Mouse (Mus musculus) liver, embryonic 16.5 days (tissue): Measurements from ENCODE around the gene Gpank1. TPM values are rescaled to one million over a fixed set of nuclear protein-coding genes. Genes with fewer than 3 reads are reported as not detected.
A peak's percentile ranks its signal among the peaks of the same experiment; 100 is the strongest.

Experiments
- ATAC-seq: fragments of 200-750 bp; cut with Nextera tagmentation; 2 replicates; pipeline ENCODE4 v1.8.0; 2017; ENCODE audit warnings: low read depth, mild to moderate bottlenecking, moderate number of reproducible peaks, moderate library complexity
- H3K27ac ChIP-seq: fragments of 300-500 bp; sonication (generic); 2 replicates; pipeline ENCODE4 v1.5.1; 2014; ENCODE audit warnings: mild to moderate bottlenecking, low read length
- H3K27me3 ChIP-seq: fragments of 300-500 bp; sonication (generic); 2 replicates; pipeline ENCODE4 v1.6.1; 2014; ENCODE audit warnings: low read depth, low read length, mixed read lengths; ENCODE audit not compliant: control insufficient read depth, insufficient read depth
- H3K36me3 ChIP-seq: fragments of 300-500 bp; sonication (generic); 2 replicates; pipeline ENCODE4 v1.6.1; 2014; ENCODE audit warnings: mild to moderate bottlenecking; ENCODE audit not compliant: control insufficient read depth, insufficient read depth
- H3K4me1 ChIP-seq: fragments of 300-500 bp; sonication (generic); 2 replicates; pipeline ENCODE4 v1.6.1; 2014; ENCODE audit warnings: low read depth, low read length, mixed read lengths; ENCODE audit not compliant: control insufficient read depth
- H3K4me2 ChIP-seq: fragments of 300-500 bp; sonication (generic); 2 replicates; pipeline ENCODE4 v1.6.1; 2014; ENCODE audit warnings: low read depth, low read length, mixed read lengths
- H3K4me3 ChIP-seq: fragments of 300-500 bp; sonication (generic); 2 replicates; pipeline ENCODE4 v1.5.1; 2014; ENCODE audit warnings: low read depth, mild to moderate bottlenecking, low read length
- H3K9ac ChIP-seq: fragments of 300-500 bp; sonication (generic); 2 replicates; pipeline ENCODE4 v1.6.1; 2014; ENCODE audit warnings: low read depth, low read length
- H3K9me3 ChIP-seq: fragments of 300-500 bp; sonication (generic); replicated peaks from 2 replicates; pipeline ENCODE4 v1.6.1; 2016; ENCODE audit warnings: low read length; ENCODE audit not compliant: control insufficient read depth
- WGBS: fragments of 180-500 bp; shearing (Covaris S2); extraction: QIAGEN DNeasy Blood & Tissue Kit; methylation state at CpG from one replicate; pipeline ENCODE4 v1.1.7; 2014; ENCODE audit not compliant: insufficient replicate concordance; 5-methylcytosine and 5-hydroxymethylcytosine counted together
- polyA plus RNA-seq: library from polyadenylated mRNA; unstranded; fragments of >200 nt; fragmentation: Nextera tagmentation; extraction: Ambion mirVana; gene quantifications from 2 replicates; pipeline ENCODE4 v1.2.1, GENCODE M21; 2015

The Gpank1 gene
- polyA plus RNA-seq, 1 experiment from 2014 or later = 12.9 TPM

GRCm38 (mm10) chr17:35165451-35166155, 44.3 kb downstream of the Gpank1 start:
- Histone ChIP-seq H3K4me1 (peaks cover 25% of the 10 kb centered on the region), H3K4me2 (peak overlapping the region; percentile 90), H3K4me3 (peak overlapping the region; percentile 81), H3K36me3 (peaks cover 16% of the 10 kb centered on the region), H3K9ac (peak overlapping the region; percentile 66; the same call in 1 of the 2 replicates), H3K27ac (peak overlapping the region; percentile 98), H3K27me3 (no peaks in the 10 kb centered on the region), H3K9me3 (no peaks in the 10 kb centered on the region)
- ATAC-seq = no peak; the same call in 1 of the 2 replicates
- WGBS = 25% methylated on average over 12 of the region's 12 CpGs

DNA sequence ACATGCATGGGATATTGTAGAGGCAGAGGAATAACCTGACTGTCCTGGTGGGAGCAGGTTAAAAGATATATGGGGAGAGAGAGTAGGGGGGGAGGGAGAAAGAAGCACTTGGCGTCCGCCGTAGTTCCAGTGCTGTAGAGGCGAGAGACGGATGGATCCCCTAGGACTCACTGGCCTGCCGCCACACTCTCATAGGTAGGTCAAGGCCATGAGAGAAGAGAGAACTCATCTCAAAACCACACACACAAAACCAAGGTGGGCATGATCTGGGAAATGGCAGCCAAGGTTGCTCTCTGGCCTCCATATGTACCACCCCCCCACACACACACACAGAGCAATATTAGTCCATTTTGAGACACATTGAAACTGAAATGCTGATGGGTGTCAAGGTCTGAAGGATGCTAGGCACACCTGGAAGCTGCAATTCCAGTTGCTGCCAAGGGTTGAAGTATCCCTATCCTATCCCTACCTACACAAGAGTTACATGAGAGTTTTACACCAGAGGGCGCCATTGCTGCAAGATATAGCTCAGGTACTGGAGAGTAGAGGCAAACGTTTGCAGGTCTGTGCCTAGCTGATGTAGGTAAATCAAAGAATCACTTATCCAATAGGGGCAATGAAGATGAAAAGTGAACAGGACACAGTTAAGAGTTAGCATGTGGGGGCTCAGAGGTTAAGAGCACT, 45.2 kb downstream of the Gpank1 start:
- Histone ChIP-seq H3K4me2 (no peak overlapping the region), H3K9me3 (no peaks in the 10 kb centered on the region), H3K27me3 (no peaks in the 10 kb centered on the region), H3K4me1 (peaks cover 25% of the 10 kb centered on the region), H3K27ac (no peak overlapping the region), H3K4me3 (no peak overlapping the region), H3K36me3 (peaks cover 7% of the 10 kb centered on the region), H3K9ac (no peak overlapping the region)
- no peak for ATAC-seq
- 69% methylated on average over 8 of the region's 8 CpGs for WGBS

DNA sequence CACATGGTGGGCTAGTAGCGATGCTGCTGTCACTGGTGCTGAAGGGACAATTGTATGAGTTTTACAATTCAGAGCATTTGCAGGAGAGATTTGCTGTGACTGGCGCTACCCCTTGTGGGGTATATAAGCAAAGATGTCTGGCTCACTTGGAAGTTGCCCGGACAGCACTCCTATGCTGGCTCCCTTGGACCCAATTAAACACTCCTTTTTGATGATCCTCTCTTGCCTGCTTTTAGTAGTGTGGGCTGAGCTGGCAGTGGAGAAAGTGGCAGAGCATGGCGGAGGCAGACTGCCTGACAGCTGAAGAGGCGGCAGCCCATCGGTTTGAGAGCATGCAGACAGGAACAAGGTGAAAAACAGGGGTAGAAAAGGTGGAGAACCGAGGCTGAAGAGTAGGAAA, 46.5 kb downstream of the Gpank1 start:
- Histone ChIP-seq H3K27ac (no peak overlapping the region), H3K4me1 (peaks cover 17% of the 10 kb centered on the region), H3K4me3 (no peak overlapping the region), H3K9me3 (no peaks in the 10 kb centered on the region), H3K4me2 (no peak overlapping the region), H3K27me3 (no peaks in the 10 kb centered on the region), H3K9ac (no peak overlapping the region), H3K36me3 (no peaks in the 10 kb centered on the region)
- ATAC-seq = no peak
- WGBS = 68% methylated on average over 7 of the region's 7 CpGs

- ATAC-seq = no peak
- Histone ChIP-seq H3K27me3 (no peaks in the 10 kb centered on the region), H3K27ac (no peak overlapping the region), H3K4me1 (peaks cover 8% of the 10 kb centered on the region), H3K9me3 (no peaks in the 10 kb centered on the region), H3K4me3 (no peak overlapping the region), H3K36me3 (no peaks in the 10 kb centered on the region), H3K4me2 (no peak overlapping the region), H3K9ac (no peak overlapping the region)
- 9% methylated on average over 4 of the region's 4 CpGs for WGBS
Observed at GRCm38 (mm10) chr17:35168541-35169207, 47.4 kb downstream of the Gpank1 start.

GRCm38 (mm10) chr17:35172445-35173234, 51.4 kb downstream of the Gpank1 start:
- Histone ChIP-seq H3K4me3 (no peak overlapping the region), H3K4me1 (no peaks in the 10 kb centered on the region), H3K27ac (no peak overlapping the region), H3K9ac (no peak overlapping the region), H3K36me3 (no peaks in the 10 kb centered on the region), H3K27me3 (no peaks in the 10 kb centered on the region), H3K9me3 (no peaks in the 10 kb centered on the region), H3K4me2 (no peak overlapping the region)
- 49% methylated on average over 11 of the region's 11 CpGs for WGBS
- no peak for ATAC-seq

GRCm38 (mm10) chr17:35173329-35173728, 52.1 kb downstream of the Gpank1 start:
- Histone ChIP-seq H3K9me3 (no peaks in the 10 kb centered on the region), H3K27me3 (no peaks in the 10 kb centered on the region), H3K4me2 (no peak overlapping the region), H3K36me3 (no peaks in the 10 kb centered on the region), H3K27ac (no peak overlapping the region), H3K4me3 (no peak overlapping the region), H3K4me1 (no peaks in the 10 kb centered on the region), H3K9ac (no peak overlapping the region)
- ATAC-seq = no peak
- WGBS = 38% methylated on average over 3 of the region's 3 CpGs

Other genes starting within 250 kb of the Gpank1 start
- gene Zbtb12, start 242.0 kb upstream of the Gpank1 start, polyA plus RNA-seq = 0.26 and 0.37 TPM in 2 replicates
- not detected in 2 replicates for gene Gm20547, start 239.4 kb upstream of the Gpank1 start, polyA plus RNA-seq
- 30.6 and 33.9 TPM in 2 replicates for gene C2, start 223.2 kb upstream of the Gpank1 start, polyA plus RNA-seq
- 12.4 and 15.2 TPM in 2 replicates for gene Ehmt2, start 223.0 kb upstream of the Gpank1 start, polyA plus RNA-seq
- gene Slc44a4, start 207.0 kb upstream of the Gpank1 start, polyA plus RNA-seq = 2.6 and 3.6 TPM in 2 replicates
- gene Neu1, start 190.2 kb upstream of the Gpank1 start, polyA plus RNA-seq = 17.8 and 20.6 TPM in 2 replicates
- gene Hspa1b, start 162.2 kb upstream of the Gpank1 start, polyA plus RNA-seq = 0.05 TPM in 1 of 2 replicates, not detected in the other
- not detected in 2 replicates for gene Gm20481, start 151.5 kb upstream of the Gpank1 start, polyA plus RNA-seq
- gene Hspa1a, start 149.3 kb upstream of the Gpank1 start, polyA plus RNA-seq = 0.87 and 1.5 TPM in 2 replicates
- gene Hspa1l, start 148.8 kb upstream of the Gpank1 start, polyA plus RNA-seq = 0.21 and 0.27 TPM in 2 replicates
- 97.6 and 103 TPM in 2 replicates for gene Lsm2, start 139.6 kb upstream of the Gpank1 start, polyA plus RNA-seq
- gene Vars, start 120.5 kb upstream of the Gpank1 start, polyA plus RNA-seq = 82.2 and 90.1 TPM in 2 replicates
- gene Vwa7, start 104.9 kb upstream of the Gpank1 start, polyA plus RNA-seq = 0.09 and 0.13 TPM in 2 replicates
- 2.2 and 2.6 TPM in 2 replicates for gene Sapcd1, start 93.4 kb upstream of the Gpank1 start, polyA plus RNA-seq
- 4.2 and 4.6 TPM in 2 replicates for gene Msh5, start 74.7 kb upstream of the Gpank1 start, polyA plus RNA-seq
- 112 and 121 TPM in 2 replicates for gene Clic1, start 71.5 kb upstream of the Gpank1 start, polyA plus RNA-seq
- 16.3 and 18.1 TPM in 2 replicates for gene Ddah2, start 62.4 kb upstream of the Gpank1 start, polyA plus RNA-seq
- gene Ly6g6c, start 56.1 kb upstream of the Gpank1 start, polyA plus RNA-seq = 0.24 and 0.37 TPM in 2 replicates
- 3.4 and 4.5 TPM in 2 replicates for gene Mpig6b, start 55.3 kb upstream of the Gpank1 start, polyA plus RNA-seq
- gene Ly6g6e, start 44.6 kb upstream of the Gpank1 start, polyA plus RNA-seq = 0.17 TPM in 1 of 2 replicates, not detected in the other
- gene Ly6g6d, start 43.4 kb upstream of the Gpank1 start, polyA plus RNA-seq = 0.55 and 0.77 TPM in 2 replicates
- gene Ly6g6f, start 35.8 kb upstream of the Gpank1 start, polyA plus RNA-seq = 4.0 and 5.7 TPM in 2 replicates
- 47.4 and 52.1 TPM in 2 replicates for gene Abhd16a, start 32.2 kb upstream of the Gpank1 start, polyA plus RNA-seq
- gene Ly6g5c, start 13.2 kb upstream of the Gpank1 start, polyA plus RNA-seq = not detected in 2 replicates
- gene Ly6g5b, start 6.0 kb upstream of the Gpank1 start, polyA plus RNA-seq = 0.33 and 0.35 TPM in 2 replicates
- 115 and 123 TPM in 2 replicates for gene Csnk2b, start 598 bp downstream of the Gpank1 start, polyA plus RNA-seq
- gene D17H6S53E, start 4.9 kb downstream of the Gpank1 start, polyA plus RNA-seq = 2.7 TPM in 2 replicates
- 959 and 972 TPM in 2 replicates for gene Apom, start 10.6 kb downstream of the Gpank1 start, polyA plus RNA-seq
- gene Bag6, start 13.7 kb downstream of the Gpank1 start, polyA plus RNA-seq = 19.7 and 21.4 TPM in 2 replicates
- gene Prrc2a, start 43.4 kb downstream of the Gpank1 start, polyA plus RNA-seq = 38.4 and 45.0 TPM in 2 replicates
- gene Aif1, start 54.6 kb downstream of the Gpank1 start, polyA plus RNA-seq = 22.8 and 23.2 TPM in 2 replicates
- 38.8 and 41.4 TPM in 2 replicates for gene Lst1, start 67.0 kb downstream of the Gpank1 start, polyA plus RNA-seq
- 1.2 and 2.4 TPM in 2 replicates for gene Ltb, start 73.0 kb downstream of the Gpank1 start, polyA plus RNA-seq
- gene Tnf, start 80.6 kb downstream of the Gpank1 start, polyA plus RNA-seq = 0.36 and 0.48 TPM in 2 replicates
- not detected in 2 replicates for gene Lta, start 83.9 kb downstream of the Gpank1 start, polyA plus RNA-seq
- not detected in 2 replicates for gene Gm16181, start 99.4 kb downstream of the Gpank1 start, polyA plus RNA-seq
- 0.58 and 1.0 TPM in 2 replicates for gene Atp6v1g2, start 112.2 kb downstream of the Gpank1 start, polyA plus RNA-seq
- gene Nfkbil1, start 114.3 kb downstream of the Gpank1 start, polyA plus RNA-seq = 2.8 and 2.9 TPM in 2 replicates
- gene Ddx39b, start 120.3 kb downstream of the Gpank1 start, polyA plus RNA-seq = 128 and 133 TPM in 2 replicates
- gene H2-D1, start 141.3 kb downstream of the Gpank1 start, polyA plus RNA-seq = 98.3 and 107 TPM in 2 replicates
- gene H2-Q1, start 198.9 kb downstream of the Gpank1 start, polyA plus RNA-seq = 0.56 and 0.77 TPM in 2 replicates
- gene H2-Q2, start 220.8 kb downstream of the Gpank1 start, polyA plus RNA-seq = 1.3 and 2.6 TPM in 2 replicates